Mouse (Mus musculus) midbrain, embryonic 14.5 days (tissue): ENCODE measurements at regions not wholly inside any gene's neighbourhood (a gene's known extent, or its start where the extent isn't known, plus 50 kb on each side); places are given as distances from the start of the nearest gene placed in this dataset.

ENCODE experiments used
- ATAC-seq: fragments of 200-750 bp; cut with Nextera tagmentation; 2 replicates; pipeline ENCODE4 v1.8.0; 2017; ENCODE audit warnings: moderate number of reproducible peaks, moderate library complexity; ENCODE audit not compliant: low FRiP score, low TSS enrichment
- DNase-seq: peaks from one replicate; pipeline ENCODE4 v3.0.0-alpha.2; 2015
- H3K27ac ChIP-seq: fragments of 300-500 bp; sonication (generic); replicated peaks from 2 replicates; pipeline ENCODE4 v1.5.1; 2014; ENCODE audit warnings: mild to moderate bottlenecking, low read depth, low read length, moderate library complexity
- H3K27me3 ChIP-seq: fragments of 300-500 bp; sonication (generic); 2 replicates; pipeline ENCODE4 v1.6.1; 2014; ENCODE audit warnings: low read length, control low read depth, mixed read lengths; ENCODE audit not compliant: control insufficient read depth, insufficient read depth
- H3K36me3 ChIP-seq: fragments of 300-500 bp; sonication (generic); 2 replicates; pipeline ENCODE4 v1.6.1; 2014; ENCODE audit warnings: low read length, control low read depth; ENCODE audit not compliant: control insufficient read depth, insufficient read depth
- H3K4me1 ChIP-seq: fragments of 300-500 bp; sonication (generic); 2 replicates; pipeline ENCODE4 v1.6.1; 2014; ENCODE audit warnings: mild to moderate bottlenecking, antibody characterized with exemption, low read length, control low read depth; ENCODE audit not compliant: control insufficient read depth, insufficient read depth
- H3K4me2 ChIP-seq: fragments of 300-500 bp; sonication (generic); 2 replicates; pipeline ENCODE4 v1.6.1; 2014; ENCODE audit warnings: mild to moderate bottlenecking, low read length, moderate library complexity
- H3K4me3 ChIP-seq: fragments of 300-500 bp; sonication (generic); replicated peaks from 2 replicates; pipeline ENCODE4 v1.5.1; 2014; ENCODE audit warnings: low read depth, low read length
- H3K9ac ChIP-seq: fragments of 300-500 bp; sonication (generic); replicated peaks from 2 replicates; pipeline ENCODE4 v1.6.1; 2014; ENCODE audit warnings: mild to moderate bottlenecking, low read length, moderate library complexity
- H3K9me3 ChIP-seq: fragments of 300-500 bp; sonication (generic); 2 replicates; pipeline ENCODE4 v1.6.1; 2016; ENCODE audit warnings: low read length, control low read depth, mixed read lengths; ENCODE audit not compliant: control insufficient read depth
- WGBS: fragments of 180-500 bp; shearing (Covaris S2); extraction: QIAGEN DNeasy Blood & Tissue Kit; methylation state at CpG from one replicate; pipeline ENCODE4 v1.1.7; 2014; 5-methylcytosine and 5-hydroxymethylcytosine counted together

GRCm38 (mm10) chr4:82234443-82234842 is 471.1 kb downstream of the Nfib start:
- Histone ChIP-seq H3K4me1 (no peaks in the 10 kb centered on the region), H3K4me2 (no peak overlapping the region), H3K9me3 (peaks cover 9% of the 10 kb centered on the region), H3K27me3 (no peaks in the 10 kb centered on the region), H3K27ac (no peak overlapping the region), H3K36me3 (no peaks in the 10 kb centered on the region), H3K9ac (no peak overlapping the region), H3K4me3 (no peak overlapping the region)
- no peak for DNase-seq
- ATAC-seq: no peak
- 89% methylated on average over 5 of the region's 5 CpGs for WGBS

GRCm38 (mm10) chr4:82226197-82227119 is 479.1 kb downstream of the Nfib start:
- no peak for DNase-seq
- Histone ChIP-seq H3K9me3 (no peaks in the 10 kb centered on the region), H3K36me3 (no peaks in the 10 kb centered on the region), H3K4me2 (no peak overlapping the region), H3K4me3 (no peak overlapping the region), H3K9ac (no peak overlapping the region), H3K27ac (no peak overlapping the region), H3K4me1 (no peaks in the 10 kb centered on the region), H3K27me3 (no peaks in the 10 kb centered on the region)
- no peak for ATAC-seq
- 75% methylated on average over 6 of the region's 6 CpGs for WGBS

GRCm38 (mm10) chr4:82220724-82221123 is 484.8 kb downstream of the Nfib start:
- 64% methylated on average over 8 of the region's 8 CpGs for WGBS
- Histone ChIP-seq H3K4me2 (no peak overlapping the region), H3K9ac (no peak overlapping the region), H3K36me3 (no peaks in the 10 kb centered on the region), H3K4me1 (0 out of 2 replicates have a peak, but pooled peaks cover 4% of the 10 kb centered on the region), H3K27me3 (no peaks in the 10 kb centered on the region), H3K4me3 (no peak overlapping the region), H3K9me3 (no peaks in the 10 kb centered on the region), H3K27ac (no peak overlapping the region)
- ATAC-seq (no peak), DNase-seq (peak; percentile 12)

- 87% methylated on average over 7 of the region's 7 CpGs for WGBS
- no peak overlapping the region for H3K9ac ChIP-seq
- no peaks in the 10 kb centered on the region for H3K9me3 ChIP-seq
- H3K4me3 ChIP-seq: no peak overlapping the region
- ATAC-seq (no peak), DNase-seq (peak; percentile 1)
- no peak overlapping the region for H3K27ac ChIP-seq
- no peaks in the 10 kb centered on the region for H3K27me3 ChIP-seq
- H3K4me1 ChIP-seq: 0 out of 2 replicates have a peak, but pooled peaks cover 4% of the 10 kb centered on the region
- no peaks in the 10 kb centered on the region for H3K36me3 ChIP-seq
- no peak overlapping the region for H3K4me2 ChIP-seq
These were observed 485.3 kb downstream of the Nfib start for GRCm38 (mm10) chr4:82220120-82220714.

- H3K9me3 ChIP-seq: no peaks in the 10 kb centered on the region
- DNase-seq: no peak
- 90% methylated on average over 6 of the region's 6 CpGs for WGBS
These were observed 486.9 kb downstream of the Nfib start for GRCm38 (mm10) chr4:82218616-82219015.

GRCm38 (mm10) chr4:82207031-82207430 is 498.5 kb downstream of the Nfib start:
- H3K4me2 ChIP-seq: no peak overlapping the region
- no peak overlapping the region for H3K4me3 ChIP-seq
- H3K9me3 ChIP-seq: no peaks in the 10 kb centered on the region
- 96% methylated on average over 1 of the region's 1 CpGs for WGBS
- no peak overlapping the region for H3K27ac ChIP-seq
- ATAC-seq: no peak
- H3K4me1 ChIP-seq: no peaks in the 10 kb centered on the region
- no peak for DNase-seq
- H3K36me3 ChIP-seq: no peaks in the 10 kb centered on the region
- H3K27me3 ChIP-seq: no peaks in the 10 kb centered on the region
- H3K9ac ChIP-seq: no peak overlapping the region

More at GRCm38 (mm10) chr4:82218616-82219015, 486.9 kb downstream of the Nfib start:
- H3K4me2 ChIP-seq: no peak overlapping the region
- ATAC-seq: no peak
- H3K27me3 ChIP-seq: no peaks in the 10 kb centered on the region
- no peak overlapping the region for H3K27ac ChIP-seq
- no peak overlapping the region for H3K4me3 ChIP-seq
- H3K36me3 ChIP-seq: no peaks in the 10 kb centered on the region
- H3K4me1 ChIP-seq: 0 out of 2 replicates have a peak, but pooled peaks cover 4% of the 10 kb centered on the region
- no peak overlapping the region for H3K9ac ChIP-seq

- no peaks in the 10 kb centered on the region for H3K4me1 ChIP-seq
- DNase-seq: no peak
- no peaks in the 10 kb centered on the region for H3K9me3 ChIP-seq
- H3K27me3 ChIP-seq: no peaks in the 10 kb centered on the region
- no peak overlapping the region for H3K9ac ChIP-seq
- no peak for ATAC-seq
- H3K27ac ChIP-seq: no peak overlapping the region
- H3K4me2 ChIP-seq: no peak overlapping the region
- no peak overlapping the region for H3K4me3 ChIP-seq
- H3K36me3 ChIP-seq: no peaks in the 10 kb centered on the region
- WGBS: 72% methylated on average over 2 of the region's 2 CpGs
These were observed 505.2 kb downstream of the Nfib start for GRCm38 (mm10) chr4:82200306-82200705.

- no peak overlapping the region for H3K27ac ChIP-seq
- no peak for ATAC-seq
- H3K4me2 ChIP-seq: no peak overlapping the region
These were observed 506.4 kb downstream of the Nfib start for GRCm38 (mm10) chr4:82199118-82199517.

GRCm38 (mm10) chr4:82197611-82198010 is 507.9 kb downstream of the Nfib start:
- Histone ChIP-seq H3K4me1 (no peaks in the 10 kb centered on the region), H3K27ac (no peak overlapping the region), H3K4me3 (no peak overlapping the region), H3K9me3 (no peaks in the 10 kb centered on the region), H3K36me3 (no peaks in the 10 kb centered on the region), H3K4me2 (no peak overlapping the region), H3K9ac (no peak overlapping the region), H3K27me3 (no peaks in the 10 kb centered on the region)
- DNase-seq (no peak), ATAC-seq (no peak)
- WGBS: 91% methylated on average over 6 of the region's 6 CpGs

More at GRCm38 (mm10) chr4:82199118-82199517, 506.4 kb downstream of the Nfib start:
- no peaks in the 10 kb centered on the region for H3K4me1 ChIP-seq
- no peaks in the 10 kb centered on the region for H3K36me3 ChIP-seq
- H3K9ac ChIP-seq: no peak overlapping the region
- H3K4me3 ChIP-seq: no peak overlapping the region
- DNase-seq: no peak
- H3K27me3 ChIP-seq: no peaks in the 10 kb centered on the region
- H3K9me3 ChIP-seq: no peaks in the 10 kb centered on the region
